Mouse (Mus musculus) erythroid progenitor cell, adult 5-6 weeks (primary cell): ENCODE results near the gene Calhm1. TPM values are rescaled to one million over a fixed set of nuclear protein-coding genes. Genes with fewer than 3 reads are reported as not detected.

Experiments
- ATAC-seq: replicated peaks from 2 replicates; pipeline ENCODE4 v1.8.0; 2016; ENCODE audit warnings: moderate number of reproducible peaks, mild to moderate bottlenecking, moderate TSS enrichment, inconsistent platforms; ENCODE audit not compliant: poor library complexity, low FRiP score, severe bottlenecking
- total RNA-seq, 2 experiments: library from RNA; stranded (forward) in 1 of 2; stranded (reverse) in 1 of 2; fragments of 150-400 nt in 1 of 2; fragments of 186-747, 209-891 nt in 1 of 2; gene quantifications; 2 replicates each; pipeline versions ENCODE4 v1.2.3 to v1.2.4; 2015 to 2017; ENCODE audit warnings: low replicate concordance in 2 of 2

Calhm1 gene
- total RNA-seq, 2 experiments from 2014 or later = not detected

GRCm38 (mm10) chr19:47101080-47101479 is 43.0 kb downstream of the Calhm1 start:
- peak; percentile 81 for ATAC-seq

Other genes with a start within 250 kb of the Calhm1 start
- gene Ina, start 129.6 kb downstream of the Calhm1 start, total RNA-seq (2015; ENCODE audit: low replicate concordance) = not detected in 2 replicates
- not detected in 2 replicates for gene Ina, start 129.6 kb downstream of the Calhm1 start, total RNA-seq (2017; ENCODE audit: low replicate concordance)
- 26.4 and 41.4 TPM in 2 replicates for gene Nt5c2, start 129.1 kb downstream of the Calhm1 start, total RNA-seq (2015; ENCODE audit: low replicate concordance)
- gene Nt5c2, start 129.1 kb downstream of the Calhm1 start, total RNA-seq (2017; ENCODE audit: low replicate concordance) = 34.8 and 47.9 TPM in 2 replicates
- 6.7 and 8.6 TPM in 2 replicates for gene Pcgf6, start 93.3 kb downstream of the Calhm1 start, total RNA-seq (2015; ENCODE audit: low replicate concordance)
- gene Pcgf6, start 93.3 kb downstream of the Calhm1 start, total RNA-seq (2017; ENCODE audit: low replicate concordance) = 0.61 and 1.4 TPM in 2 replicates
- gene Taf5, start 76.5 kb downstream of the Calhm1 start, total RNA-seq (2015; ENCODE audit: low replicate concordance) = 19.5 and 19.7 TPM in 2 replicates
- 26.1 and 28.5 TPM in 2 replicates for gene Taf5, start 76.5 kb downstream of the Calhm1 start, total RNA-seq (2017; ENCODE audit: low replicate concordance)
- gene Usmg5, start 53.6 kb downstream of the Calhm1 start, total RNA-seq (2015; ENCODE audit: low replicate concordance) = 215 and 274 TPM in 2 replicates
- 74.4 and 133 TPM in 2 replicates for gene Usmg5, start 53.6 kb downstream of the Calhm1 start, total RNA-seq (2017; ENCODE audit: low replicate concordance)
- 1.4 and 3.4 TPM in 2 replicates for gene Pdcd11, start 53.5 kb downstream of the Calhm1 start, total RNA-seq (2015; ENCODE audit: low replicate concordance)
- 1.8 and 5.0 TPM in 2 replicates for gene Pdcd11, start 53.5 kb downstream of the Calhm1 start, total RNA-seq (2017; ENCODE audit: low replicate concordance)
- gene Calhm2, start 6.0 kb downstream of the Calhm1 start, total RNA-seq (2015; ENCODE audit: low replicate concordance) = 1.7 and 4.0 TPM in 2 replicates
- 0.83 and 1.0 TPM in 2 replicates for gene Calhm2, start 6.0 kb downstream of the Calhm1 start, total RNA-seq (2017; ENCODE audit: low replicate concordance)
- not detected in 2 replicates for gene Calhm3, start 13.5 kb upstream of the Calhm1 start, total RNA-seq (2015; ENCODE audit: low replicate concordance)
- gene Calhm3, start 13.5 kb upstream of the Calhm1 start, total RNA-seq (2017; ENCODE audit: low replicate concordance) = not detected in 2 replicates
- gene Neurl1a, start 34.6 kb upstream of the Calhm1 start, total RNA-seq (2015; ENCODE audit: low replicate concordance) = not detected in 2 replicates
- gene Neurl1a, start 34.6 kb upstream of the Calhm1 start, total RNA-seq (2017; ENCODE audit: low replicate concordance) = 0.68 TPM in 1 of 2 replicates, not detected in the other